Mouse (Mus musculus) CH12.LX (cell line): ENCODE results near the gene Csk. TPM values are rescaled to one million over a fixed set of nuclear protein-coding genes. Genes with fewer than 3 reads are reported as not detected.

ENCODE experiments used
- DNase-seq: peaks from one replicate; pipeline ENCODE4 v3.0.0-alpha.2; 2013; ENCODE audit errors: extremely low read depth
- H3K27ac ChIP-seq: 2 replicates; pipeline ENCODE4 v1.5.1; 2012; ENCODE audit warnings: low read depth, mild to moderate bottlenecking, control low read depth, moderate library complexity; ENCODE audit not compliant: insufficient read depth
- H3K27me3 ChIP-seq: replicated peaks from 2 replicates; pipeline ENCODE3; 2012; ENCODE audit warnings: inconsistent platforms
- H3K36me3 ChIP-seq, 2 experiments: replicated peaks in 1 of 2; 2 replicates each; pipeline versions ENCODE3 to v1.6.1; 2012; ENCODE audit warnings: inconsistent platforms in 1 of 2, low read length in 1 of 2, mild to moderate bottlenecking in 1 of 2, mixed read lengths in 1 of 2, moderate library complexity in 1 of 2; ENCODE audit not compliant: control insufficient read depth in 1 of 2, insufficient read depth in 1 of 2
- H3K4me1 ChIP-seq, 2 experiments: 2 replicates each; pipeline ENCODE4 v1.6.1; 2012; ENCODE audit warnings: inconsistent platforms in 1 of 2, moderate library complexity in 1 of 2; ENCODE audit not compliant: insufficient read depth in 2 of 2, control insufficient read depth in 1 of 2
- H3K4me2 ChIP-seq: 2 replicates; pipeline ENCODE4 v1.6.1; 2012; ENCODE audit warnings: low read depth, mild to moderate bottlenecking, control low read depth; ENCODE audit not compliant: poor library complexity, insufficient read depth, severe bottlenecking
- H3K4me3 ChIP-seq, 3 experiments: fragments of 150-350 bp in 1 of 3; sonication (generic) in 1 of 3; replicated peaks in 1 of 3; 2 replicates each; pipeline versions ENCODE3 to v1.5.1; 2011 to 2012; ENCODE audit warnings: low read depth in 2 of 3, low read length in 2 of 3, mild to moderate bottlenecking in 2 of 3, moderate library complexity in 2 of 3, control low read depth in 1 of 3, improper control_type of control experiment in 1 of 3, inconsistent platforms in 1 of 3, mixed read lengths in 1 of 3; ENCODE audit not compliant: poor library complexity in 1 of 3
- H3K79me2 ChIP-seq: replicated peaks from 2 replicates; pipeline ENCODE4 v1.6.1; 2012; ENCODE audit warnings: mild to moderate bottlenecking, moderate library complexity; ENCODE audit not compliant: control insufficient read depth, poor library complexity, insufficient read depth, severe bottlenecking; ENCODE audit errors: extremely low read depth
- H3K9ac ChIP-seq: 2 replicates; pipeline ENCODE4 v1.6.1; 2012; ENCODE audit warnings: low read depth, mild to moderate bottlenecking, control low read depth, moderate library complexity; ENCODE audit not compliant: insufficient read depth
- H3K9me3 ChIP-seq: replicated peaks from 2 replicates; pipeline ENCODE3; 2012; ENCODE audit warnings: low read length, inconsistent platforms, mixed read lengths
- BHLHE40 ChIP-seq: IDR thresholded peaks from 2 replicates; pipeline ENCODE4 v1.6.1; 2011; ENCODE audit warnings: mild to moderate bottlenecking, low read depth, low read length, improper control_type of control experiment
- CHD1 ChIP-seq: IDR thresholded peaks from 2 replicates; pipeline ENCODE4 v1.6.1; 2012; ENCODE audit warnings: low read depth, low read length, improper control_type of control experiment, inconsistent platforms
- CHD2 ChIP-seq: IDR thresholded peaks from 2 replicates; pipeline ENCODE4 v1.6.1; 2011; ENCODE audit warnings: low read length, improper control_type of control experiment
- E2F4 ChIP-seq: IDR thresholded peaks from 2 replicates; pipeline ENCODE4 v1.6.1; 2011; ENCODE audit warnings: low read depth, low read length, improper control_type of control experiment; ENCODE audit not compliant: insufficient replicate concordance
- ELF1 ChIP-seq: IDR thresholded peaks from 2 replicates; pipeline ENCODE4 v1.6.1; 2014; ENCODE audit warnings: low read depth, mild to moderate bottlenecking, inconsistent platforms, low read length, improper control_type of control experiment
- EP300 ChIP-seq: IDR thresholded peaks from 2 replicates; pipeline ENCODE4 v1.6.1; 2011; ENCODE audit warnings: low read length, improper control_type of control experiment
- ETS1 ChIP-seq: conservative IDR thresholded peaks from 2 replicates; pipeline ENCODE4 v1.6.1; 2012; ENCODE audit warnings: low read depth, mild to moderate bottlenecking, inconsistent platforms, low read length, improper control_type of control experiment, moderate library complexity
- HCFC1 ChIP-seq: IDR thresholded peaks from 2 replicates; pipeline ENCODE4 v1.6.1; 2012; ENCODE audit warnings: low read depth, mild to moderate bottlenecking, inconsistent platforms, low read length, improper control_type of control experiment
- JUND ChIP-seq: conservative IDR thresholded peaks from 2 replicates; pipeline ENCODE4 v1.6.1; 2011; ENCODE audit warnings: low read depth, low read length, improper control_type of control experiment
- KAT2A ChIP-seq: IDR thresholded peaks from 2 replicates; pipeline ENCODE4 v1.6.1; 2012; ENCODE audit warnings: low read length, improper control_type of control experiment, inconsistent platforms; ENCODE audit not compliant: insufficient replicate concordance
- MAX ChIP-seq: IDR thresholded peaks from 2 replicates; pipeline ENCODE4 v1.6.1; 2011; ENCODE audit warnings: low read length, improper control_type of control experiment
- MAZ ChIP-seq: IDR thresholded peaks from 2 replicates; pipeline ENCODE4 v1.6.1; 2012; ENCODE audit warnings: low read depth, mild to moderate bottlenecking, inconsistent platforms, low read length, improper control_type of control experiment, moderate library complexity
- MEF2A ChIP-seq: IDR thresholded peaks from 2 replicates; pipeline ENCODE4 v1.6.1; 2014; ENCODE audit warnings: low read depth, mild to moderate bottlenecking, inconsistent platforms, low read length, improper control_type of control experiment, borderline replicate concordance
- MXI1 ChIP-seq: IDR thresholded peaks from 2 replicates; pipeline ENCODE4 v1.6.1; 2011; ENCODE audit warnings: mild to moderate bottlenecking, low read depth, low read length, improper control_type of control experiment
- MYC ChIP-seq: IDR thresholded peaks from 2 replicates; pipeline ENCODE4 v1.6.1; 2011; ENCODE audit warnings: low read depth, mild to moderate bottlenecking, improper control_type of control experiment, low read length
- NELFE ChIP-seq: IDR thresholded peaks from 2 replicates; pipeline ENCODE4 v1.6.1; 2011; ENCODE audit warnings: low read depth, low read length, improper control_type of control experiment
- NRF1 ChIP-seq: IDR thresholded peaks from 2 replicates; pipeline ENCODE4 v1.6.1; 2014; ENCODE audit warnings: low read depth, mild to moderate bottlenecking, inconsistent platforms, low read length, improper control_type of control experiment, moderate library complexity
- PAX5 ChIP-seq: IDR thresholded peaks from 2 replicates; pipeline ENCODE4 v1.6.1; 2012; ENCODE audit warnings: low read length, inconsistent platforms, mixed read lengths
- POLR2A ChIP-seq: IDR thresholded peaks from 2 replicates; pipeline ENCODE4 v1.6.1; 2011; ENCODE audit warnings: low read depth, mild to moderate bottlenecking, improper control_type of control experiment, low read length
- POLR2AphosphoS2 ChIP-seq: IDR thresholded peaks from 2 replicates; pipeline ENCODE4 v1.6.1; 2011; ENCODE audit warnings: low read depth, low read length, improper control_type of control experiment
- RAD21 ChIP-seq: IDR thresholded peaks from 2 replicates; pipeline ENCODE4 v1.6.1; 2011; ENCODE audit warnings: low read depth, mild to moderate bottlenecking, low read length, improper control_type of control experiment, moderate library complexity
- RCOR1 ChIP-seq: conservative IDR thresholded peaks from 2 replicates; pipeline ENCODE4 v1.6.1; 2012; ENCODE audit warnings: low read depth, mild to moderate bottlenecking, inconsistent platforms, low read length, improper control_type of control experiment
- SIN3A ChIP-seq: IDR thresholded peaks from 2 replicates; pipeline ENCODE4 v1.6.1; 2012; ENCODE audit warnings: low read length, improper control_type of control experiment, inconsistent platforms
- SMC3 ChIP-seq: IDR thresholded peaks from 2 replicates; pipeline ENCODE4 v1.6.1; 2011; ENCODE audit warnings: low read depth, low read length, improper control_type of control experiment
- TBP ChIP-seq: conservative IDR thresholded peaks from 2 replicates; pipeline ENCODE4 v1.6.1; 2011; ENCODE audit warnings: low read depth, low read length, improper control_type of control experiment
- TCF12 ChIP-seq: IDR thresholded peaks from 2 replicates; pipeline ENCODE4 v1.6.1; 2014; ENCODE audit warnings: low read depth, mild to moderate bottlenecking, inconsistent platforms, low read length, improper control_type of control experiment
- USF1 ChIP-seq: IDR thresholded peaks from 2 replicates; pipeline ENCODE4 v1.6.1; 2014; ENCODE audit warnings: low read depth, mild to moderate bottlenecking, inconsistent platforms, low read length, improper control_type of control experiment
- ZKSCAN1 ChIP-seq: IDR thresholded peaks from 2 replicates; pipeline ENCODE4 v1.6.1; 2012; ENCODE audit warnings: low read depth, inconsistent platforms, low read length, improper control_type of control experiment, borderline replicate concordance
- ZNF384 ChIP-seq: IDR thresholded peaks from 2 replicates; pipeline ENCODE4 v1.6.1; 2012; ENCODE audit warnings: low read depth, low read length, improper control_type of control experiment, inconsistent platforms
- dilution Hi-C: fragments of 300-500 bp; cut with MboI; formaldehyde crosslinking; loops from 2 replicates; pipeline ENCODE4 v1.14.3; 2020; ENCODE audit warnings: low sequenced_read_pairs; ENCODE audit not compliant: extremely low pct_unique_long_range_greater_than_20kb, extremely low pct_ligation_motif_present
- in situ Hi-C: fragments of 300-500 bp; cut with MboI; formaldehyde crosslinking; loops from 3 replicates; pipeline ENCODE4 v1.14.3; 2019; ENCODE audit warnings: low sequenced_read_pairs, low pct_ligation_motif_present, low pct_unique_long_range_greater_than_20kb, mixed read lengths
- polyA plus RNA-seq: library from polyadenylated mRNA; unstranded; fragments of >175 nt; gene quantifications from 2 replicates; pipeline ENCODE4 v1.2.1, GENCODE M21; 2012; ENCODE audit warnings: low read depth; ENCODE audit not compliant: insufficient read length
- total RNA-seq, 2 experiments: library from RNA; depleted of rRNA; stranded (reverse); fragments of 300-350 nt in 1 of 2; fragments of >200 nt in 1 of 2; gene quantifications; 2 replicates each; pipeline ENCODE4 v1.2.3; 2012 to 2014

The Csk gene
- total and polyA plus RNA-seq, 3 experiments: 111 to 153 (median 111) TPM

DNA sequence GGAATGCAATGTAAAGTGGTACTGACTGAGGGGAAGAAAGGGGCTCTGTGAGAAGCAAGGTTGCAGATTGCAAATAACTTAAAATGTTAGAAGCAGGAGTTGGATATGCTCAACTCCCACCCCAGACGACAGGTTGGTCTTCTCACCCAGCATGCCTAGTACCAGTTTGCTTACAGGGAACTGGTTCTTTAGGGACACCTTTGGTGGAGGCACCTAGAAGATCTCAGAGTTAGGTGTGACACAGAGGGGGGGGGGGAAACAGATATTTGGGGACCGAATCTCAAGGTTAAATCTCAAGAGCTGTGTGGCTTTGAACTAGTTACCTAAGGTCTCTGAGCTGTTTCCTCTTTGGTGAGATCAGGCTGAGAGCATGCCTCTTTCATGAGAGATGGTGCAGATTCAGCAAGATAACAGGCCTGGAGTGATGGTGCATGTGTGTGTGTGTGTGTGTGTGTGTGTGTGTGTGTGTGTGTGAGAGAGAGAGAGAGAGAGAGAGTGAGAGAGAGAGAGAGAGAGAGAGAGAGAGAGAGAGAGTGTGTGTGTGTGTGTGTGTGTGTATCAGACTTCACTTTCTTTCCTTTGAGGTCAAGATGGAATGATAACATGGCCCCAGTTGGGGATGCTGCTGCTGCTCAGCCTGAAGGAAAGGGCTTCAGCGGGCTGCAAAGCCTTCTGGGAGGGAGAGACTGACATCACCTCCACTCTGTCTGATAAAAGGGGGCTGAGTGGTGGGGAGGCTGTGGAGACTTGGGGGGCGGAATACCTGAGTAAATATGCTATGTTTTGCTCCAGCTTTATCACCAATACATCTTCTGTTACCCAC lies 5.9 kb downstream of the Csk start:
- Histone ChIP-seq H3K9me3 (no peaks in the 10 kb centered on the region), H3K4me1 (peaks cover 20 to 58% of the 10 kb centered on the region in 2 experiments), H3K9ac (peak overlapping the region; percentile 13; the same call in 1 of the 2 replicates), H3K36me3 (peaks cover 0 to 3% of the 10 kb centered on the region in 2 experiments), H3K27me3 (no peaks in the 10 kb centered on the region), H3K27ac (peak overlapping the region; percentile 52; the same call in 1 of the 2 replicates), H3K79me2 (peaks cover 24% of the 10 kb centered on the region), H3K4me3 (peak overlapping the region in 1 of 3 experiments; percentile 19), H3K4me2 (no peak overlapping the region)
- DNase-seq: no peak
- TF ChIP-seq SMC3: no peak
- TF ChIP-seq RAD21: no peak
- TF ChIP-seq CHD2: no peak
- no peak for TF ChIP-seq TCF12
- TF ChIP-seq E2F4: no peak
- TF ChIP-seq NELFE: no peak
- TF ChIP-seq MAX: no peak
- no peak for TF ChIP-seq PAX5
- no peak for TF ChIP-seq POLR2A
- TF ChIP-seq MEF2A: no peak
- no peak for TF ChIP-seq EP300
- TF ChIP-seq HCFC1: no peak
- no peak for TF ChIP-seq MAZ
- dilution Hi-C loops (no loop called here), in situ Hi-C loops (no loop called here)

- Histone ChIP-seq H3K9ac (peak overlapping the region; percentile 35; the same call in 1 of the 2 replicates), H3K9me3 (no peaks in the 10 kb centered on the region), H3K79me2 (peaks cover 33% of the 10 kb centered on the region), H3K27me3 (no peaks in the 10 kb centered on the region), H3K4me2 (peak overlapping the region; percentile 18; the same call in 1 of the 2 replicates), H3K4me1 (peaks cover 25 to 58% of the 10 kb centered on the region in 2 experiments), H3K27ac (peak overlapping the region; percentile 52), H3K36me3 (peaks cover 1 to 10% of the 10 kb centered on the region in 2 experiments), H3K4me3 (peak overlapping the region in 1 of 3 experiments; percentile 19)
- in situ Hi-C loops: no loop called here
- peak; percentile 85 for DNase-seq
- dilution Hi-C loops: no loop called here
- no peak for TF ChIP-seq ZKSCAN1
- peak; percentile 43 for TF ChIP-seq EP300
- peak; percentile 75 for TF ChIP-seq ELF1
- TF ChIP-seq MYC: peak; percentile 75
- no peak for TF ChIP-seq ZNF384
- TF ChIP-seq CHD2: no peak
- peak; percentile 55; the same call in 1 of the 2 replicates for TF ChIP-seq TCF12
- peak; percentile 89 for TF ChIP-seq BHLHE40
- peak; percentile 82 for TF ChIP-seq ETS1
- TF ChIP-seq NELFE: peak; percentile 36; the same call in 1 of the 2 replicates
- TF ChIP-seq KAT2A: 0 out of 2 replicates have a peak, but pooled peaks have one; percentile 24
- no peak for TF ChIP-seq POLR2AphosphoS2
- TF ChIP-seq PAX5: no peak
- TF ChIP-seq JUND: peak; percentile 45; the same call in 1 of the 2 replicates
- no peak for TF ChIP-seq POLR2A
- peak; percentile 13; the same call in 1 of the 2 replicates for TF ChIP-seq USF1
- TF ChIP-seq RCOR1: no peak
- peak; percentile 50 for TF ChIP-seq HCFC1
- no peak for TF ChIP-seq MXI1
- TF ChIP-seq TBP: 0 out of 2 replicates have a peak, but pooled peaks have one; percentile 50
- no peak for TF ChIP-seq SMC3
- TF ChIP-seq MAZ: 0 out of 2 replicates have a peak, but pooled peaks have one; percentile 40
- no peak; the same call in 1 of the 2 replicates for TF ChIP-seq SIN3A
- no peak for TF ChIP-seq NRF1
- TF ChIP-seq CHD1: no peak
These were observed 6.8 kb downstream of the Csk start for GRCm38 (mm10) chr9:57646551-57647103.
